Mouse (Mus musculus): ENCODE data around the gene Akap6. TPM values are rescaled to one million over a fixed set of nuclear protein-coding genes. Genes with fewer than 3 reads are reported as not detected.
A peak's percentile ranks its signal among the peaks of the same experiment; 100 is the strongest.

The Akap6 gene
- polyA plus RNA-seq, 1 experiment from 2014 or later, result 0.03 TPM

GRCm38 (mm10) chr12:52833141-52833540 is 134.0 kb downstream of the Akap6 start:
- no peak for ATAC-seq (ENCODE audit: low read depth)
- Histone ChIP-seq H3K27me3 (no peaks in the 10 kb centered on the region), H3K4me2 (no peak overlapping the region), H3K4me3 (replicated peaks) (no peak overlapping the region), H3K9me3 (replicated peaks) (no peaks in the 10 kb centered on the region), H3K9ac (no peak overlapping the region), H3K4me1 (replicated peaks) (0 out of 2 replicates have a peak, but pooled peaks cover 3% of the 10 kb centered on the region), H3K27ac (no peak overlapping the region), H3K36me3 (no peaks in the 10 kb centered on the region)
- no peak for DNase-seq
- WGBS (ENCODE audit: insufficient replicate concordance), result 52% methylated on average over 6 of the region's 6 CpGs

DNA sequence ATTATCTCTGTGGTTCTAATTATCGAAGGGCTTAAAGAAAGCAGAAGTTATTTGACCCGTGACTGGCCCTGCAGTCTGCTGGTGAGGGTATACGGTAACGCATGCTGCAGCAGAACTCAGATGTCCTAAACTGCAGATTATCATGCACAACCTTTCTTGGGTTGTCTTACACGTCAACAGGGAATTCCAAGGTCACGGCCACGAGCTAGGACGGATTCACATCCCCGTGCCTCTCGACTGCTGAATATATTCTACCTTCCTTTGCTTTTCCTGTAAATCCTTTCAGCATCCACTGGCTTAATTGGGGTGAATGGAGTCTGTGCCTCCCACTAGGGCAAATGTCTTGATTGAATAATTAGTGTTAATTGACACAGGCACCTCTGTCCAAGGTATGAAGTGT is 134.9 kb downstream of the Akap6 start:
- Histone ChIP-seq H3K4me3 (replicated peaks) (no peak overlapping the region), H3K27ac (no peak overlapping the region), H3K4me2 (no peak overlapping the region), H3K27me3 (no peaks in the 10 kb centered on the region), H3K36me3 (no peaks in the 10 kb centered on the region), H3K9ac (no peak overlapping the region), H3K4me1 (replicated peaks) (0 out of 2 replicates have a peak, but pooled peaks cover 3% of the 10 kb centered on the region), H3K9me3 (replicated peaks) (no peaks in the 10 kb centered on the region)
- no peak for DNase-seq
- 51% methylated on average over 10 of the region's 10 CpGs for WGBS (ENCODE audit: insufficient replicate concordance)
- ATAC-seq (ENCODE audit: low read depth), result no peak

DNA sequence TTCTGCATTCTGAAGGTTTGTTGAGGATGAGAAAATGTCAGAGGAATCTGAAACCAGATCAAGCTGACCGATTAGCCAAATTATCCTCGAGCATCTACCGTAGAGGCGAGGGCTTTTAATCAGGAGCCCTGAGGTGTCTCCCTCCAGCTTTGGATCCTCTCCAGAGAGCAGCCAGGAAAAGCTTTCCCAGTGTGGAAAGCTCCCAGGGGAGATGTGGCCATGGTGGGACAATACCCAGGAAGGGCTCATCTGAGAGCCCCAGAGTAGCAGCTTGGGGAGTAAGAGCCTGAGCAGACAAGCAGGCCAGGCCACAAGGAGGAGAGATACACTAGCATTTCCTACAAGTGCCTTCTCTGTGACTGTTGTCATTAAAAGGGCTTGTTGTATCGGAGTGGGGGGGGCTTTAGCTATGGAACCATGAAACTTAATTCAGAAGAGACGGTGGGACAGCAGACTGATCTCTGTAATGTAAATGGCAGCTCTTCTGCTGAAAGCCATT is 135.6 kb downstream of the Akap6 start:
- H3K4me3 ChIP-seq (replicated peaks), result no peak overlapping the region
- H3K4me1 ChIP-seq (replicated peaks), result 0 out of 2 replicates have a peak, but pooled peaks cover 3% of the 10 kb centered on the region
- WGBS (ENCODE audit: insufficient replicate concordance), result 58% methylated on average over 6 of the region's 6 CpGs
- H3K9me3 ChIP-seq (replicated peaks), result no peaks in the 10 kb centered on the region
- no peak overlapping the region for H3K4me2 ChIP-seq
- DNase-seq (no peak), ATAC-seq (ENCODE audit: low read depth) (no peak)
- H3K27ac ChIP-seq, result no peak overlapping the region
- H3K27me3 ChIP-seq, result no peaks in the 10 kb centered on the region
- no peaks in the 10 kb centered on the region for H3K36me3 ChIP-seq
- no peak overlapping the region for H3K9ac ChIP-seq

DNA sequence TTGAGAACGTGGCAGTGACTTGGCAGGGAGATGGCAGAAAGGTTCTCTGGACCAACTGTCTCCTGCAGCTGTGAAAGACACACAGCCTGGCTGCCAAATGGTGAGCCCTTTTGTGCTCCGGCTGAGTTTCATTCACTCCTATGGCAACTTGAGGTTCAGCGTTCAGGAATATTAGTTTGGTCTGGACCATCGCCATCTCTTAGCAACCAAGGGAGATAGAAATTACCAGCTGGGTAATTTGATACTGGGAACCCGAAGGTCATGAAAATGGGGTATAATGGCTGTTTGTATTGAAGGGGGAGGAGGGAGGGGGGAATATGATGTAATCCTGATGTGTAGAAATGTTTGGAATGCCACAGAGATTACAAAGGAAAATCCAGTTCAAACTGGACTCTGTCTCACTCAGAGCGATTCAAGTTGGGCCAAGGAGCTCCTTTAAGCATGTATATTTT is 136.1 kb downstream of the Akap6 start:
- DNase-seq (no peak), ATAC-seq (ENCODE audit: low read depth) (no peak)
- Histone ChIP-seq H3K9ac (no peak overlapping the region), H3K9me3 (replicated peaks) (no peaks in the 10 kb centered on the region), H3K36me3 (no peaks in the 10 kb centered on the region), H3K27ac (no peak overlapping the region), H3K4me1 (replicated peaks) (0 out of 2 replicates have a peak, but pooled peaks cover 3% of the 10 kb centered on the region), H3K4me3 (replicated peaks) (no peak overlapping the region), H3K4me2 (no peak overlapping the region), H3K27me3 (no peaks in the 10 kb centered on the region)
- WGBS (ENCODE audit: insufficient replicate concordance), result 62% methylated on average over 6 of the region's 6 CpGs

DNA sequence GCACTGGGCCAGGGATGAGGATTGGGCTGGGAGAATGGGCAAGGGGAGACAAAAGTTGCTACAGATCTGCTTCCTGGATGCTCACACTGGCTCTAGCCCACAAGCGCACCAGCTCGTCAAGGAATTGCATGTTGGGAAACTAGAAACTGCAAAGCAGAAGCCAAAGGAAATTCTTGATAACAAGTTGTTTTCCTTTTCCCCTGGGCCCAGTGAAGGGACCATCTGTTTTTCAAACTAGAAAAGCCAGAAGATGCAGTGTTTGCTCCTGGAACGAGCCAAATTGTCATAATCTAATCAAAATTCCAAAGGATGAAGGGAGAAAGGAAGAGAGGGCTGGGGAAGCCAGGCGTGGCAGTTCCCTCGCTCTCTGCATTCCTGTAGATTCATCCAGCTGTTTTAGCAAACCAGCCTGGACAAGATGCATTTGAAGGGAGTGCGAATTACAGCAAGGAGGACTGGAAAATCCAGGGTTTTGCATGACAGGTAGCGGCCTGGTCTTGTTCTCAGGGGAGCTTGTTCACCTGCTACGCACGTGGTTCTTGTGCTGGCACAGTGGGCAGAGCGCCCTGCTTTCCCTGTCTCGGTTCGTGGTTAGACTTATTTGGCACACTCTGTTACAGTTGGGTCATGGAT is 136.8 kb downstream of the Akap6 start:
- no peak overlapping the region for H3K9ac ChIP-seq
- H3K4me2 ChIP-seq, result no peak overlapping the region
- no peak overlapping the region for H3K27ac ChIP-seq
- H3K27me3 ChIP-seq, result no peaks in the 10 kb centered on the region
- no peak overlapping the region for H3K4me3 ChIP-seq (replicated peaks)
- ATAC-seq (ENCODE audit: low read depth) (no peak), DNase-seq (no peak)
- H3K36me3 ChIP-seq, result no peaks in the 10 kb centered on the region
- WGBS (ENCODE audit: insufficient replicate concordance), result 59% methylated on average over 12 of the region's 12 CpGs
- H3K4me1 ChIP-seq (replicated peaks), result 0 out of 2 replicates have a peak, but pooled peaks cover 3% of the 10 kb centered on the region
- no peaks in the 10 kb centered on the region for H3K9me3 ChIP-seq (replicated peaks)

DNA sequence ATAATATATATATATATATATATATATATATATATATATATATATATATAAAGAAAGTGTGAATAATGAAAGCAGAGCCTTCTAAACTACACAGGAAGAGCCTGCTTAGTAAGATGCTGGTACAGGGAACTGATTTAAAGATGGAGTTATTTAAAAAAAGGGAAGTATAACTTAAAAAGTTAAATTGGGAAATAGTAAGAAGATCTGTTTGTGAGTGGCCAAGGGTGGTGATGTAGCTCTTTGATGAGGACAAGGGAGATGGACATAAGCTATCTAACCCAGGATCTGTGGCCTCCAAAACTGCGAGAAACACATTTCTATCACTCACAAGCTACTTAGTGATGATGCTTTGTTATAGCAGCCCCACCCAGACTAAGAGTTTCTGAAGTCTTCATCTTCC is 146.8 kb downstream of the Akap6 start:
- Histone ChIP-seq H3K27ac (no peak overlapping the region), H3K4me3 (replicated peaks) (no peak overlapping the region), H3K36me3 (no peaks in the 10 kb centered on the region), H3K4me1 (replicated peaks) (no peaks in the 10 kb centered on the region), H3K9ac (no peak overlapping the region), H3K9me3 (replicated peaks) (no peaks in the 10 kb centered on the region), H3K27me3 (no peaks in the 10 kb centered on the region), H3K4me2 (no peak overlapping the region)
- ATAC-seq (ENCODE audit: low read depth) (no peak), DNase-seq (no peak)
- WGBS (ENCODE audit: insufficient replicate concordance), result 56% methylated on average over 1 of the region's 1 CpGs

GRCm38 (mm10) chr12:52847020-52847419 is 147.8 kb downstream of the Akap6 start:
- ATAC-seq (ENCODE audit: low read depth) (no peak), DNase-seq (no peak)
- Histone ChIP-seq H3K9ac (no peak overlapping the region), H3K27ac (no peak overlapping the region), H3K4me2 (no peak overlapping the region), H3K27me3 (no peaks in the 10 kb centered on the region), H3K9me3 (replicated peaks) (no peaks in the 10 kb centered on the region), H3K4me1 (replicated peaks) (no peaks in the 10 kb centered on the region), H3K36me3 (no peaks in the 10 kb centered on the region), H3K4me3 (replicated peaks) (no peak overlapping the region)
- 47% methylated on average over 4 of the region's 4 CpGs for WGBS (ENCODE audit: insufficient replicate concordance)

- Histone ChIP-seq H3K4me2 (no peak overlapping the region), H3K9me3 (replicated peaks) (no peaks in the 10 kb centered on the region), H3K4me1 (replicated peaks) (no peaks in the 10 kb centered on the region), H3K4me3 (replicated peaks) (no peak overlapping the region), H3K27ac (no peak overlapping the region), H3K27me3 (no peaks in the 10 kb centered on the region), H3K36me3 (no peaks in the 10 kb centered on the region), H3K9ac (no peak overlapping the region)
- DNase-seq, result no peak
- 74% methylated on average over 14 of the region's 14 CpGs for WGBS (ENCODE audit: insufficient replicate concordance)
- peak; percentile 55 for ATAC-seq (ENCODE audit: low read depth)
Observed at GRCm38 (mm10) chr12:52847830-52848518, 148.8 kb downstream of the Akap6 start.

- H3K4me3 ChIP-seq (replicated peaks), result no peak overlapping the region
- H3K9me3 ChIP-seq (replicated peaks), result no peaks in the 10 kb centered on the region
- H3K4me1 ChIP-seq (replicated peaks), result no peaks in the 10 kb centered on the region
- no peak overlapping the region for H3K4me2 ChIP-seq
- 63% methylated on average over 7 of the region's 7 CpGs for WGBS (ENCODE audit: insufficient replicate concordance)
- no peaks in the 10 kb centered on the region for H3K36me3 ChIP-seq
- DNase-seq (no peak), ATAC-seq (ENCODE audit: low read depth) (peak; percentile 75)
- H3K27me3 ChIP-seq, result no peaks in the 10 kb centered on the region
- H3K27ac ChIP-seq, result no peak overlapping the region
- no peak overlapping the region for H3K9ac ChIP-seq
Observed at GRCm38 (mm10) chr12:52848519-52848855, 149.3 kb downstream of the Akap6 start.

DNA sequence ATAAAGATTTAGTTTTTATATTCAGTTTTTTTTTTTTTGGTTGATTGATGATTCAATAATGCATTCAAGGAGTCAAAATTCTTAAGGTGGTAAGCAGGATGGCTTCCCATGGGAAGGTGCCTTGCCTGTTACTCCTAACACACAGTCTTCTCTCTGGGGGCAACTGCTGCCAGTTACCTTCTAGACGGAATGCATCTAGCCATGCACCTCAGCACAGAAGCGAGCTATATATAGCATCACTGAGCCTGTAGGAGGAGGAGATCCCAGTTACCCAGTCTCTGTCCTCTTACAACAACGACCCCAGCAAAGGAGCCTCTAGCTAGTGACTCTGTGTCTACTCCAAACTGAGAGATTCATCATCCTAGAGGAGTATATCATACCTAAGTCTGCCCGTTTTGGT is 150.1 kb downstream of the Akap6 start:
- Histone ChIP-seq H3K4me2 (no peak overlapping the region), H3K4me1 (replicated peaks) (no peaks in the 10 kb centered on the region), H3K4me3 (replicated peaks) (no peak overlapping the region), H3K36me3 (no peaks in the 10 kb centered on the region), H3K27me3 (no peaks in the 10 kb centered on the region), H3K27ac (no peak overlapping the region), H3K9ac (no peak overlapping the region), H3K9me3 (replicated peaks) (no peaks in the 10 kb centered on the region)
- WGBS (ENCODE audit: insufficient replicate concordance), result 60% methylated on average over 4 of the region's 4 CpGs
- no peak for DNase-seq
- ATAC-seq (ENCODE audit: low read depth), result no peak

DNA sequence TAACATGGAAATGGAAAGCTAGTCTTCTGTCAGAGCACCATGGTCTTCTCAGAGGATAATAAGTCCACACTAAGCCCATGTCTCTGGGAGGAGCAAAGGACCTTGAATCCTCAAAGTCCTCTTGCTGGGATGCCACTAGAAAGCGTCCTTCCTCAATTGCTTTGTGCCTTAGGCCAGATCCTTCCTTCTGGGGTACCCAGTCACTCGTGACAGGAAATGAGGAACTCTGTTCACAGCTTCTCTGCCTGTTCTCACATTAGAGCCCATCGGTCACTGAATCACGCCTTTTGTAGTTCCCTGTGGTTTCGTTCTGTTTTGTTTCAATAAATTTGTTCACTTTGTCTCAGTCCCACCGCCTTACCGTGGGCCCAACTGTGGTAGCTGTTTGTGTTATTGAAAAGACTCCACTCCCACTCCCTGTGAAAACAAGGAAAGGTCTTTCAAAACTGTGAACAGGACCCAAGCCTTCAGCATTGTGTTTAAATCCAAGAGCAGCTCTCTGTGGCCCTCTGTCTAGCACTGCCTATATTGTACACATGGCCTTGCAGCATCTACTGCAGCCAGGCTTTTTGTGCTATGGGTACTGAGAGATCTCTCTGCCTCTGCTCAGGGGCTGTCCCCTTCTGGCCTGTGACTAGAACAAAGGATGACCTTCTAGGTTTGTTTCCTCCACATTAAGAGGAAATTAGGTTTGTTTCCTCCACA is 151.3 kb downstream of the Akap6 start:
- ATAC-seq (ENCODE audit: low read depth) (no peak), DNase-seq (no peak)
- H3K36me3 ChIP-seq, result no peaks in the 10 kb centered on the region
- WGBS (ENCODE audit: insufficient replicate concordance), result 45% methylated on average over 7 of the region's 7 CpGs
- no peaks in the 10 kb centered on the region for H3K4me1 ChIP-seq (replicated peaks)
- H3K9ac ChIP-seq, result no peak overlapping the region
- H3K4me3 ChIP-seq (replicated peaks), result no peak overlapping the region
- H3K9me3 ChIP-seq (replicated peaks), result no peaks in the 10 kb centered on the region
- no peak overlapping the region for H3K27ac ChIP-seq
- H3K4me2 ChIP-seq, result no peak overlapping the region
- no peaks in the 10 kb centered on the region for H3K27me3 ChIP-seq
